Mouse (Mus musculus) heart, postnatal 10 days (tissue): ENCODE measurements at regions not wholly inside any gene's neighbourhood (a gene's known extent, or its start where the extent isn't known, plus 50 kb on each side); places are given as distances from the start of the nearest gene placed in this dataset.
A peak's percentile ranks its signal among the peaks of the same experiment; 100 is the strongest.

ENCODE experiments used
- DNase-seq, 2 experiments: peaks; one replicate each; pipeline ENCODE4 v3.0.0; 2021
- intact Hi-C: fragments of 180-260 bp; cut with DNase I; formaldehyde crosslinking; loops from one replicate; pipeline ENCODE4 v1.15.1; 2025

DNA sequence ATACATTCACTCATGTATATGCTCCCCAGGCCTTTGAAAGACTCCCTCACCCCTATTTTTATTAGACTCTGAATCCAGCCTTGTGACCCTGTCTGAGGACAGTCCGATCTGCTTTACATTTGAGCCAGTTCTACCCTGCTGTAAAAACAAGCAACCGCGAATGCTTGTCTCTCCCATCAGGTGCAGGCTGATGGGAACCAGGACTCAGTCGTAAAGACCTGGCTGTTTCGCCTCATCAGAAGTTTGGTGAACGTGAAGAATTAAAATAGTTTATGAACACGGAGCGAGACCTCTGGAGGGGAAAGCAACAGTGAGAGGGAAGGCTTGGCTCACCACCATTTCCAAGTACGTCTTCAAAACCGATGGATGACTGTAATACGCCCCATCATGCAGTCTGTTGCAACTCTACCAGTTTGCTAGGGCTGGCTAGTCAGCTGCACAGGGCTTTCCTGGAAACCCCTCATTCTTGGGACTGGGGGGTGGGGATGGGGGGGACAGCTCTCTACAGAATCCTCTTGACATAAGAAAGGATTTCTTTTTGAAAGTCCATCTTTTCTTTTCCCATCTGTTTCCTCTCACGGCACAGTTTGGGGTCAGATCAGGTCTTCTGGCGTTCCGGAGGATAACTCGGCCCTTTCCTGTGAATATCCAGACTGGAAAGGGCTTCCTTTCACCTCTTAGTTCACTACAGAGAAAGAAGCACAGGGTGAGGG lies 366.8 kb upstream of the Jarid2 start:
- DNase-seq: peak in 1 of 2 experiments; percentile 39
- intact Hi-C loops: no loop called here

DNA sequence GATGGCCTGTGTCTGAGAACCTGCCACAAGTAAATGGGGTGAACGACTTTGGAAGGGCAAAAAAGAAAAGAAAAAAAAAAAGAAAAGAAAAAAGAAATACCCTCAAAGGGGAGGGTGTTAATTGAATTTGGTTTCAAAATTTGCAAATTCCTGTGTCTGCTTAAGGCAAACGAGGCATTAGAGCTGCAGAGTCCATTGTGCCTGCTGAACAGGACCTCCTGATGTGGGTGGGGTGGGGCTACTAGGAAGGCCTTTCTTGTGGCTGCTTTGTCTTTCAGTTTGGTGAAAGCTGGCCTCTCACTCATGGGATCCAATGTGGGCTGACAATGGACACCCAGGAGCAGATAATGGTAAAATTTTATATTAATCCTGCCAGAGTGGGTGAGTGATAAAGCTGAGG lies 366.3 kb upstream of the Jarid2 start:
- intact Hi-C loops: no loop called here
- no peak for DNase-seq

DNA sequence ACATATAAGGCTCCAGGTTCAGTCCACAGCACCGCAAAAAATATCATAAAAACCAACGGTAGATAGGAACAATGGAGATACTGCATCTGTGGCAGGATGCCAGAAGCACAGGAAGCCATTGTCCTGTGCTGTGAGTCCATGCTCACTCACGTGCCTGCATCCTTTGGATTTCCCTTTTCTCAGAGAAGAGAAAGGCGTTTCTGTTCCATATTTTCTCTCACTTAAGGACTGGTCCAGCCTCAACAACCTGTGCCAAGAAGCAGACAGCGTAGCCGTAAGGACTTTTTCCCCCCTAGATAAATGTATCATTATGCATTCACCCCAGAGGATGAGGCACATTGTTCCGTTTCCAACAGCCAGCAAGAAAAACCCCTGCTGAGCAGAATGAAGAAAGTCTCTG lies 360.0 kb upstream of the Jarid2 start:
- DNase-seq: no peak
- intact Hi-C loops: no loop called here

DNA sequence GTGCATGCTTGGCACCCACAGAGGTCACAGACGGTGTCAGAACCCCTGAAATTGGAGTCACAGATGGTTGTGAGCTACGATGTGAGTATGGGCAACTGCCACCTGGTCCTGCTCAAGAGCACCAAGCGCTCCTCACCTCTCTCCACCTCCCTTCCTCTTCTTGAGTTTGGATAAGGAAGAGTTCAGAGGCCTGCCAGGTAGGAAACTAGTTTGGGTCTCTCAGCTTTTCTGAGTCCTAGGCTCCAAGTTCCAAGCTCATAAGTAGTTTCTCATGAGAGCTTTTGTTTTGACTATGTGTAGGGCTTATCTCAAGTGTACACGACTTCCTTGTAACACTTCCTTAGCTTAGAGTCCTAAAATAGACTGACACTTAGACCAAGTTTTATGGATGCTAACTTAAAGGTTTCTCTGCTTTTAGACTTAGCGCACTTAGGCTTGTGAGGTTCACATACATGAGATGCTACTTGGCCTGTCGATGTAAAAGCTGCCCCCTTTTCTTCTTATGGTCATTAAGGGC lies 356.9 kb upstream of the Jarid2 start:
- DNase-seq: no peak
- intact Hi-C loops: no loop called here

DNA sequence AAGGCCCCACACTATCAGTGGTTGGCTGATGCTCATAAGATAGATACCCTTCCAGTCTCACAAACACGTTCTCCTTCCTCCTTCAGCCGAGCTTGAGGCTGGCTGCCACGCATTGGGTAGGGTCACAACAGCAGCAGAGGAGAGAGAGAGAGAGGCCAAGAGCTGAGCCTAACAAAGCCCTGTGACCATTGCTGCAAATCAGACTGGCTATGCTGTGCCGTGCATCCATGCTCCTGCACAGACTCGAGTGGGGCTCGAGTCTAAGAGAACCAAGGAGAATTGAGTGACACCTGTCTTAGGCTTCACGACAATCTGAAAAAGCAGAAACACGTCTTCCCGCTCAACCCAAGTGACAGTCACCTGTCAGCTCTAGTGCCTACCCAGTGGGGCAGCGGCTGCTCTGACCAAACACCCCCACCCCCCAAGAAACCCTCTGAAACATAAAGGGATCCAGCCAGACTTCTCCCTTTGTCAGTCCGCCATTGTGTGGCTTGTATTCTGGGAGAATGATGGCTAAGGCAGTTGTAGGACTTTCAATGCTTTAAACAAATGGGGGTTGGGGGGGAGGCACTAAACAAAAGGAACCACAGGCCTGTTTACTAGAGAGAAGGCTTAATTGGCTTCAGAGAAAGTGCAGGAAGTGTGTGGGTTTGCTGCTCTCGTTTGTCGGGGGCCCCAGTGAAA lies 353.7 kb upstream of the Jarid2 start:
- no peak for DNase-seq
- intact Hi-C loops: no loop called here

DNA sequence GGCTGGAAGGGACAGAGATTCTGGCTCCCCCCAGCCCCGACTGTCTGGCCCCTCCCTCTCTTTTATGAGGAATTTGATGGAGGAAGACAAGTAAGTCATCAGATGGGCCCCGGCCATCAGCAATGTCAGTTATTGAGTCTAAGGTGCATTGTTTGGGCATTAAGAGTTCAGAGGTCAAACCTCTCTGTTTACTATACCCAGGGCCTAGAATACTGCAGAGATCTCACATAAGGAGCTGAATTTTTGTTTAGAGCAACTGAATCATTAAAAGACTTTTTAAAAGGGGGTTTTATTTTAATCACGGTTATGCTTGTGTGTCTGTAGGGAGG lies 353.1 kb upstream of the Jarid2 start:
- intact Hi-C loops: no loop called here
- no peak for DNase-seq

DNA sequence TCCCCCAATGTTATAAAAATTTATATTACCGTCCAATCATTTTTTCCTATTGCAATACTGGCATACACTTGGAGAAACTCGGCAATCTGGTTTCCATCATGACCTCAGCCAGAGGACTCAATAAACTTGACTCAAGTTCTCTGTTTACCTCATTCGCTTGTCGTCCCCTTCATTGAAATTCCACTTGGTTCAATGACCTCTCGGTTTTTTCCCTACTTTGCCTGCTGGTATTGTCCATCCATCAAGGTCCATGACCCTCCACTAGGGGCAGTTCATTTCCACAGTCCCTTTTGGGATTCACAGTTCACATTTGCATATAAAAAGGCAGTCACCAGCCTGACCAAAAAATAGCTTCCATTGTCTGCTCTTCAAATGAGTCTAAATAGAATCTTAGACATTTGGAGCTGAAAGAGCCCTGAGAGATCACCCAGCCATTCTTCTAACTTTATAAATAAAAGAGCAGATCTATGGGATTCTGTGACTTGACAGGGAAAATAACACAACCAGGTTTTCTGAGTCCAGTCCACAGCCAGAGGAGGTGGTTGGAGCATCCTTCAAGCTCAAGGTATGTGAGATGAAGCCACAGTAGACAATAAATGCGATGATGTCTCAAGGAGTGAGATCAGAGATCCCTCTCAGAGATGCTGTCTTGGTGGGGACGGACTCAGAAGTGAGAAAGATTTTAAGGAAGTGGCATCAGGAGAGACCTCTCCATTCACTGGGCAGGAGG lies 347.4 kb upstream of the Jarid2 start:
- DNase-seq: no peak
- intact Hi-C loops: no loop called here

DNA sequence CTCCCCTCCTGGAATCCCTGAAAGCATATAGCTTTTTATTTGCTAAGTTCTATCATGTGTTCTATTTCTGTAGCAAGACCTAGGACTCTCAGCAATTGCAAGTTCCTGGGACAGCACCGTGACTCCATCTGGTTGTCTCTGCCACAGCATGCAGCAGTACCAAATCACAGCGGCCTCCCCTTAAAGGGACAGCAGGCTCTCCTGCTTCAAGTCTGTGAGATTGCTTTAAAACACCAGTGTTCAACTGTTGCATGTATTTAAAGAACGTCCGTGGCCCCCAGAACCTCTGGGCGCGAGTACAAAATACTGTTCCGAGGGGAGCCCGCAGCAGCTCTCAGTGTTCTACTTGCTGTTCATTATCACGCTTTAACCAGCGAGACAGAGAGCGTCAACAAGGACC lies 346.0 kb upstream of the Jarid2 start:
- intact Hi-C loops: no loop called here
- no peak for DNase-seq

DNA sequence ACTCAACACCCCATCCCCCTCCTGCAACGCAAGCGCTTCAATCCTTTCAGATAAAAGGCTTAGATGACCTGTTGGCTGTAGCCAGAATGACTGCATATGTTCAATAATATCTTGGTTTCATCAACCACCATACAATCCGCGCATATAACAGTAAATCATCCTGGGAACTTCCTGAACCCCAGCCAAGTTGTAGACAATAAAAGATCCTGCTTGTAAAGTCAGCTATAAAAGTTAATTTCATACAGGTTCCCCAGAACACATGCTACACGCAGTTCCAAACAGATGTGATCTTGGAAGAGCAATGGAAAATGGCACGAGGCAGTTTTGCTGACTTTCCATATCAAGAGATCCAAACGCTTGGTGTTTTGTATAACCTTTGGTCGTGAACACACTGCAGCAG lies 342.5 kb upstream of the Jarid2 start:
- DNase-seq: no peak
- intact Hi-C loops: no loop called here

DNA sequence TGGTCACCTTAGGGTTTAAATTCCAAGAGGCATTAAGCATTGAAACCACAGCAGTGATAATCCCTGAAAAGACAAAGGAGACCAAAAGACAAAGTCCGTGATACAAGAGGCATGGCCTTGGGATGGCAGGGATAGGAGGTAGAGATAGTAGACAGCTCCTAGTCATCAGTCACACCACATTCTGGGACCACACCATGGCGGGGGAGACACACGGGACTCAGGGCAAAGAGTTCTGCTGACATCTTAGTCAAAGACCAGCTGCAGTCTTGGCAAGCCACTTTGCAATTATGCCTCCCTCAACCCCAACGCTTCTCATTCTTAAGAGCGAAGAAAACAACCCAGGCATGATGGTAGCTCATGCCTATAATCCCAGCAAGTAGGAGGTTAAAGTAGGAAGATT lies 339.6 kb upstream of the Jarid2 start:
- intact Hi-C loops: no loop called here
- no peak for DNase-seq

DNA sequence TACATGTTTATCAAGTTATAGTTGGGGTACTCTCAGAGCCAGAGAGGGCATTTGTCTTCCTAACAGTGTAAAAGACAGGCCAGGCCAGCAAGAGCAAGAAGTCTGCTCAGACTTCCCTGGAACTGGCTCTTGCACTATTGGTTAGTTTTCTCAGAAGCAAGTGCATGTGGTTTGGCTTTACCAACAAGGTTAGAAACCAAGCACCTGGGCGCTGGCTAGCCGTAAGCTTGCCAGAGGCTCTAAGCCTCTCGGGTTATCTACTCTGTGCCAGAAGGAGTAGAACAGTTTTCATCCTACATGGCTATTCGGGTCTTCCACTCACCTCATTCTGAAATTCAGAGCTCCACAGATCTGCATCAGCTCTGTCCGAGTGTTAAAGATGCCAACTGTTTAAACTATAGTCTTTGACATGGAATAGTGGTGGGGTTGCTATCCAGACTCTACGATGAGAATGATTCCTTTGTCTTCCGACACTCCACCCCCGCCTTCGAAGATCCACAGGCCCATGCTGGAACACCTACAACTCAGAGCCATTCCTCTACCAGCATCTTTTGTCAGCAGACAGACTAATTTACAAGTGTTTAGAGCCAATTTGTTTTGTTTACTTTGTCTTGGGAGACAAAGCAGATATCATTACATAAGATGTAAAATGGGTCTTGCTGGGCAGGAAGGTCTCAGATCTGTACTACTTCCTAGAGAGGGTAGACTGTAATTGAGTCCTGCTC lies 338.4 kb upstream of the Jarid2 start:
- DNase-seq: no peak
- intact Hi-C loops: no loop called here

DNA sequence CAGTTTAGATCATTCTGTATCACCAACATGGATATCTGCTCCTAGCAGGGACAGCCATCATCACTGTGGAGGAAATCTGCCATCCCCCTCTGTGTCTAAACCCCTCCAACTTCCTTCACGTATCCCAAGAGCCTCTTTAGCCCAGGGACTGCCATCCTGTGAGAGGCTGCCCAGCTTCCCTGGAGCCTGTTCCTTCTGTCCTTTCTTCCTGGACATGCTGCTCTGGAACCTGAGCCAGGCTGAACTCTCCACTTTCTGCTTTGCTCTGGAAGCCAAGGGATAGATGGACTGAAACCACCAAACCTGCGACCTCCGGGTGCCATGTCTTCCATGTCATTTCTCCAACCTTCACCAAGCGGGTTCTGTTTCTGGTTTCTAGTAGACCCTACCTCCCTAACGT lies 335.3 kb upstream of the Jarid2 start:
- intact Hi-C loops: no loop called here
- DNase-seq: no peak

DNA sequence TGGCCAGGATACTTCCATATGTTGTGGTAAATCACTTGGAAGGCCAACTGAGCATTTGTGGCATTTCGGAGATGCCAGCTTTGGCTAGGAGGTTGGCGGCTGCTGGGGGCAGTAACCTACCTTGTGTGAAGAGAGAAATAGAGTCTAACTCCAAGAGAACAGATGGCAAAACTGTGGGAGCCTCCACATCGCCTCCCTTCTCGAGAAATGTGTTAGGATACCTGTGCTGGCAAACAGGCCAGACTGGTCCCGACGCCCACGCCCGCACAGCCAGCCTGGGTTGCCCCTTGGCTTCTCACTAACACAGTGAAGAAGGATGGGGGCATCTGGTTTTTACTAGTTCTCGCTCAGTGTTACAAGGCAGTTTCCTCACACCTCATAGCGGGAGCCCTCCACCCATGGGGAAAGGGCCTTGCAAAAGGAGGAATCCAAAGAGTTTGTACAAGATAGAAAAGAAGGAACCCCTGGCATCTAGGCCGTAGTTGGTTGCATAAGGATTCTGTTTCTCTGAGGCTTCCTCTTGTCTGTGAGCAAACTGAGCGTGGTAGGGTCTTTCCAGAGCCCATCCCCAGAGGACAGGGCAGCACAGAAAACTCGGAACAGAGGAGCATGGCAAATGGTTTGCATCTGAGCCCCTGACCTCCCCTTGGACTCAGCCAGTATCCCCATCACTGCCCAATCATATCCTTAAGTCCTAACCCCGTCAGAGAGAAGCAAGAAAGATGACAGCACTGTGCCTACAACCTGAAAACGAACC lies 330.5 kb upstream of the Jarid2 start:
- no peak for DNase-seq
- intact Hi-C loops: no loop called here

DNA sequence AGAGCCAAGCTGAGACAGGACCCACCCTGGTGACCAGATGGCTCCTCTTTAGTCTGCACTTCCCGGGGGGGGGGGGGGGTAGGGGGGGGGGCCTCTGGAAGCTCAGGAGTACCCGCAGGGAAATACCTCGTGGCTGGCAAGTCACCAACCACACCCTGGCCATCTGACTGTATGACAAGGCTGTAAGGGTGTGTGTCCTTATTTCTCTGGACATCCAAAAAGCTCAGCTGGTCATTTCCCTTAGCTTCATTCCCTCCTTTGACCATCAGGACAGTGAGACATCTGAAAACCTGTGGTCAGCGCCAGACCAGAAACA lies 329.9 kb upstream of the Jarid2 start:
- DNase-seq: no peak
- intact Hi-C loops: no loop called here

DNA sequence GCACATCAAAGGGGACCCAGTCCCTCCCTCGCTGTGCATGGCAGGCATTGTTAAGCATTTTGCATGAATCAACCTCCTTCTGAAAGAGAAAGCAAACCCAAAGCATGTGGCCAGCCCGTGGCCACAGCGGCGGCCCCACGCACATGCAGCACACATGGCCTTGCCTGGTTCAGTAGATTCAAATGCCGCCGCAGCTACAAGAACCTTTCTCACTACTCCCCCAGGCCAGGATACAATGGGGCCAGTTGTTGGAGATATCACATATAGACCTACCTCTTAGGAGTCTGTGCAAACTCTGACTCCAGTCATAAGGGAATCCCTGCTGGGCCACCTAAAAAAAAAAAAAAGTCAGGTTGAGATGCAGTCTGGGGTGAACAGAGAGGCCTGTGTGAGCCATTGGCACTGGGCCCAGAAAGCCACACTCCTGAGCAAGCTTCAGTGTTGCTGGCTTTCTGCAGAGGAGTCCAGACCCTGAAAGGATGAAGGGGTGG lies 329.4 kb upstream of the Jarid2 start:
- intact Hi-C loops: no loop called here
- no peak for DNase-seq

DNA sequence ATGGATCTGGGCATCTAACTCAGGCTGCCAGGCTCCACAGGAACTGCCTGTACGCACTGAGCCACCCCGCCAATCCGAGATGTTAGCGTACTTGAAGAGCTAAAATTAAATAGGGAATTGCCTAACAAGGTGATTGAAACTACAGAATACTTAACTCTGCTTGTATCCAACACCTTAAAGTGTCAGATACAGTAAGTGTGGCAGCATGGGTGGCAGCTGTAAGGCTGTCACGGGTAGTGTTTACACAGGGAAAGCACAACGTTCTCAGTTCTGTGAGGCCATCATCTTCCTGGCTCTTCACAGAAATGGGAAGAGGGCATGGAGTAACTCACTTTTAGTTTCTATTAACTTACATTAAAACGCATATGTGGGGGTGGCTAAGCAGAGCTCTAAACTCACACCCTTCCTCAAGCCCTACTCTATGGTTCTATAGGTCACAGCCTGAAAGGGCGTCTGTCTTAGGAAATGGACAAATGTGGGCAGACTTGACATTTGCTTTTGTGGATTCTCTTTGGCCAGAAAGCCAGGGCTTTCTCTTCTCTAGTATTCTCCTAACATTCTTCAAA lies 325.2 kb upstream of the Jarid2 start:
- intact Hi-C loops: no loop called here

DNA sequence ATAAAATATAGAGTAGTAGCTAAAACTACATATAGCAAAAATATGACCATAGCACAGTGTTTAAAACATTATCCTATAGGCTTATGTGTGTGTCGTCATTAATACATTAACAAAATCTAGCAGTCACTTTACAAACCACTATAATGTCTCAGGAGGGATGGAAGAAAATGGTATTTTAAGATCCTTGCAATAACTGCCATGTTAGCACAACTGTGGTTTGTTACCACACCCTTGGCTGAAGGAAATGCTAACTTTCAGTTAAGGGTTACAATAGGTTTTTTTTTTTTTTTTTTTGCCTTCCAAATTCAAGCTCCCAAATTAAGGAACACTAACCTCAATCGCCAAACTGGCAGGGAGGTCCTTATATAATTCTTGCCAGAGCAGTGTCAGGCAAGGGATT lies 322.0 kb upstream of the Jarid2 start:
- DNase-seq: no peak
- intact Hi-C loops: no loop called here

More for the DNA sequence above, 325.2 kb upstream of the Jarid2 start:
- DNase-seq: no peak

DNA sequence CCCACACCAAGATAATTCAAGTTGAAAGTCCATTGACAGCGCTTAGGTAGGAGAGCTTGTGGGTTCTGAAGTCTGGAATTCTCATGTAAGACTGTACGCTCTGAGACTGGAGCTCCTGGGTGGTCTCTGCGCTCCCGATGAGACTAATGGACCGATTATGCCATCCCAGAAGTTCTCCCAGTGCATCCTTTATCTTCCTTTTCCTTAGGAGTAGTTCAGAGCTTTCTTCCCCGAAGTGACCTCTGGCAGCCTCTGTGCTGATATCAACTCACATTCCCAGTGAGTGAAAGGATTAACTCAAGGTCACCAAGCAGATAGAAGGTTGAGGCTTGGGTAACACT lies 320.7 kb upstream of the Jarid2 start:
- DNase-seq: no peak
- intact Hi-C loops: no loop called here

DNA sequence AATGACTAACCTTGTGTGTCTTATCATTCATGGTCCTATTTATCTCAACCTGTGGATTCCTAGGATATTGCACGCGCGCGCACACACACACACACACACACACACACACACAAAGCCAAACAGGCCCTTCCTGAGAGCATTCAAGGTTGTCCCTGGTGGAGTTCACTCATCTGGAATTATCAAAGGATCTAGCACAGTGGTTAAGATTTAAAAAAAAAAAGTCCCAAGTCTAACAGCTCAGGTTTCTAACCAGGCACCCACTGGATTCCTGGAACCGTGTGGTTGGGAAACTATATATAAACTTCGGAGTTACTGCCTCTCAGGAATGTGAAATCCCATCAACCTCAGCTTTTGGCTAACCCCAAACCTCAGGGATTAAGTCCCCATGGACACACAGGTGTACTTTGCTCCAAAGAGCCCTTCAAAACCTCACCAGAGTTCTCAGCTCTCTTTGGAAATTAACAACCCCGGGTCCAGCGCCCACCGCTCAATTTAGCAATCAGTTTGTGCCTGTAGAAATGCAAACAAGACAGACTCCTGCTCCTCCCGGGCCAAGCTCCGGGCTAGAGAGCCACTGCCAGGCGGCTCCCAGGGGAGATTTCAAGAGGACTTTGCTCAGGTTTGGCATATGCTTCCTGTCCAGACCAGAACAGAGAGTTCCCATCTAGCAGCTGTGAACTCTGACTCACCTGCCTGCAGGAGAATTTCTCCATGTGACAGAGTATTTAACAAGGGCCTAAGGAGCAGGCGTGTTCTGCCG lies 320.1 kb upstream of the Jarid2 start:
- intact Hi-C loops: no loop called here
- peak; percentile 66 to 71 for DNase-seq

DNA sequence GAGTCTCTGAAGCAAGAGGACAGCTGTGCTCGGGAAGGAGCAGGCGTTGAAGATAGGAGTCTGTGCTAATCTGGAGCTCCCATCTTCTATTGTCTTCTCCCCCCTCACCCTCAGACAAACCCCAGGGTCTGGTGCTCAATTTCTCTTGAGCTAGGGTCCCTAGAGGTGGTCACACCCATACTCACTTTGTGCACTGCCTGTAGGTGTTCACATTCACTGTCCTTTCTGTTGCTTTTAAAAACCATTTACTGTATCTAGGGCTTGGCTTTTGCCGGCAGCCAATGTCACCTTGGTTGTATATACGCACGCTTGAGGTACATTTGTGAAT lies 319.6 kb upstream of the Jarid2 start:
- no peak for DNase-seq
- intact Hi-C loops: loop anchor here (5.0 kb wide), 1 partner anchor 172 kb away; no protein-coding TSS in a partner anchor
